Mouse (Mus musculus): ENCODE data around the gene Fcnb. TPM values are rescaled to one million over a fixed set of nuclear protein-coding genes. Genes with fewer than 3 reads are reported as not detected.

Gene Fcnb
- polyA plus RNA-seq, 1 experiment, result 1.1 TPM

DNA sequence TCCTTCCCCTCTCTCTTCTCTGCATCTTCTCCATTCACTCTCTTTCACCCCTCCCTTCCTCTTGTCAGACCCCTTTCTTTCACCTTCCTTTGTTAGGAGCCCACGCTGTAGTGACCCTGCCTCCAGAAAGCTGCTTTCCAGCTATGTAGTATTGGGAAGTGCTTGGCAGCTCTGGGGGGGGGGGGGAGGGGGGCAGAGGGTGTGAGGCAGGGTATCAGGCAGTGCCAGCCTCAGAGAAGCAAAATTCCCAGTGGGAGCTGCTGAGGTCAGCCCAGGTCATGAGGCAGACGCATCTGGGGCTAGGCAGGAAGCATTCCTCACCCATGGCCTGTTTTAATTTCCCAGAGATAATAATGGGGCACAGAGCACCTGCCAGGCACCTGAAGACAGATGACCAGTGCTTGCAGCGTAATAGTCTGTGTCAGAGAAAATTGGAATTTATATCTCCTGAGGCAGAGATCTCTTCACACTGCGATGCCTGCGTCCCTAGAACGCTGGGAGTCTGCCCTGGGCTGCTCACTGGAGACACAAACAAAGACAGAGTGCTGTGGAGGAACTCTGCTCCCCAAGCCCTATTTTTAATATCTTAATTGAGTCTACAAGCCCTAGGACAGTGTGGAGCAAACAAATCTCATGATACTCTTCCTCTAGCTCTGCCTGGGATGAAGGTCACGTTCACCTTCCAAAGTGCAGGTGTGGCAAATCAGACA lies 5.8 kb upstream of the Fcnb start:
- Histone ChIP-seq H3K4me3 (replicated peaks) (no peak overlapping the region), H3K27me3 (replicated peaks) (peaks cover 27% of the 10 kb centered on the region)

GRCm38 (mm10) chr2:28089095-28089494 lies 4.4 kb upstream of the Fcnb start:
- peaks cover 24% of the 10 kb centered on the region for H3K27me3 ChIP-seq (replicated peaks)
- no peaks in the 10 kb centered on the region for H3K9me3 ChIP-seq
- H3K4me1 ChIP-seq, result peaks cover 4% of the 10 kb centered on the region; the same call in 1 of the 2 replicates
- no peak for TF ChIP-seq FLI1 (IDR thresholded peaks at IDR 0.05; ENCODE audit: low read length)
- no peak for TF ChIP-seq GATA1 (IDR thresholded peaks at IDR 0.05; ENCODE audit: borderline replicate concordance, low read length)
- no peaks in the 10 kb centered on the region for H3K36me3 ChIP-seq (replicated peaks; ENCODE audit: low read length)
- H3K4me3 ChIP-seq (replicated peaks), result no peak overlapping the region

More for the DNA sequence above, 5.8 kb upstream of the Fcnb start:
- no peaks in the 10 kb centered on the region for H3K9me3 ChIP-seq
- no peaks in the 10 kb centered on the region for H3K4me1 ChIP-seq
- TF ChIP-seq FLI1 (IDR thresholded peaks at IDR 0.05; ENCODE audit: low read length) (no peak), GATA1 (IDR thresholded peaks at IDR 0.05; ENCODE audit: borderline replicate concordance, low read length) (no peak)
- no peaks in the 10 kb centered on the region for H3K36me3 ChIP-seq (replicated peaks; ENCODE audit: low read length)

GRCm38 (mm10) chr2:28086112-28086511 lies 1.4 kb upstream of the Fcnb start:
- Histone ChIP-seq H3K4me3 (replicated peaks) (no peak overlapping the region), H3K4me1 (peaks cover 4% of the 10 kb centered on the region; the same call in 1 of the 2 replicates), H3K27me3 (replicated peaks) (peaks cover 21% of the 10 kb centered on the region), H3K36me3 (replicated peaks; ENCODE audit: low read length) (no peaks in the 10 kb centered on the region), H3K9me3 (peaks cover 6% of the 10 kb centered on the region)
- no peak for TF ChIP-seq GATA1 (IDR thresholded peaks at IDR 0.05; ENCODE audit: borderline replicate concordance, low read length)
- no peak for TF ChIP-seq FLI1 (IDR thresholded peaks at IDR 0.05; ENCODE audit: low read length)

GRCm38 (mm10) chr2:28075616-28076187 lies 9.0 kb downstream of the Fcnb start:
- Histone ChIP-seq H3K27me3 (replicated peaks) (peaks cover 7% of the 10 kb centered on the region), H3K36me3 (replicated peaks; ENCODE audit: low read length) (no peaks in the 10 kb centered on the region), H3K4me1 (no peaks in the 10 kb centered on the region), H3K4me3 (replicated peaks) (no peak overlapping the region), H3K9me3 (peaks cover 13% of the 10 kb centered on the region)
- TF ChIP-seq FLI1 (IDR thresholded peaks at IDR 0.05; ENCODE audit: low read length), result no peak
- TF ChIP-seq GATA1 (IDR thresholded peaks at IDR 0.05; ENCODE audit: borderline replicate concordance, low read length), result no peak

- Histone ChIP-seq H3K4me3 (replicated peaks) (no peak overlapping the region), H3K36me3 (replicated peaks; ENCODE audit: low read length) (no peaks in the 10 kb centered on the region), H3K27me3 (replicated peaks) (peaks cover 7% of the 10 kb centered on the region), H3K9me3 (peaks cover 15% of the 10 kb centered on the region), H3K4me1 (no peaks in the 10 kb centered on the region)
- no peak for TF ChIP-seq FLI1 (IDR thresholded peaks at IDR 0.05; ENCODE audit: low read length)
- TF ChIP-seq GATA1 (IDR thresholded peaks at IDR 0.05; ENCODE audit: borderline replicate concordance, low read length), result no peak
Observed at GRCm38 (mm10) chr2:28068537-28068878, 16.2 kb downstream of the Fcnb start.

- Histone ChIP-seq H3K36me3 (replicated peaks; ENCODE audit: low read length) (no peaks in the 10 kb centered on the region), H3K9me3 (peaks cover 12% of the 10 kb centered on the region), H3K4me3 (replicated peaks) (no peak overlapping the region), H3K4me1 (no peaks in the 10 kb centered on the region), H3K27me3 (replicated peaks) (peaks cover 7% of the 10 kb centered on the region)
- TF ChIP-seq FLI1 (IDR thresholded peaks at IDR 0.05; ENCODE audit: low read length), result no peak
- no peak for TF ChIP-seq GATA1 (IDR thresholded peaks at IDR 0.05; ENCODE audit: borderline replicate concordance, low read length)
Observed at GRCm38 (mm10) chr2:28067821-28068536, 16.7 kb downstream of the Fcnb start.

DNA sequence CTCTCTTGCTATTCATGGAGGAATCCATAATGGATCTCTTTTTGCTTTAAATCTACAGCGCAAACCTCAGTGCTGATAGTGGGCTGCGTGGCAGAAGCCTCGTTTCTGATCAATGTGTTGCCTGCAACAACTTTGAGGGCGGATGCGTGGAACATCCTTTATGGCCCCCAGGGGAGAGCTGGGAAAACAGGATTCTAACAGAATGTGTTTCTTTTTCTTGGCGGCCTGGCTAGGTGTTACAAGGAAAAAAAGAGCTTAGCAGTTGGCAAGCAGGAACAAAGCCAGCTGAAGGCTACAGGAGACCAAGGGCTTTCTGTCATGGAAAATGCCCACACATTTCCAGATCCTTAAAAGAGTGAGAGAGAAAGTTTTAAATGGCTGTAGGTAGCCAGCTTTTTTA lies 17.5 kb downstream of the Fcnb start:
- no peak for TF ChIP-seq GATA1 (IDR thresholded peaks at IDR 0.05; ENCODE audit: borderline replicate concordance, low read length)
- no peak for TF ChIP-seq FLI1 (IDR thresholded peaks at IDR 0.05; ENCODE audit: low read length)
- Histone ChIP-seq H3K4me1 (no peaks in the 10 kb centered on the region), H3K36me3 (replicated peaks; ENCODE audit: low read length) (no peaks in the 10 kb centered on the region), H3K4me3 (replicated peaks) (no peak overlapping the region), H3K9me3 (peaks cover 8% of the 10 kb centered on the region), H3K27me3 (replicated peaks) (peaks cover 7% of the 10 kb centered on the region)

- Histone ChIP-seq H3K9me3 (peaks cover 8% of the 10 kb centered on the region), H3K36me3 (replicated peaks; ENCODE audit: low read length) (no peaks in the 10 kb centered on the region), H3K27me3 (replicated peaks) (peaks cover 10% of the 10 kb centered on the region), H3K4me3 (replicated peaks) (no peak overlapping the region), H3K4me1 (no peaks in the 10 kb centered on the region)
- TF ChIP-seq FLI1 (IDR thresholded peaks at IDR 0.05; ENCODE audit: low read length) (no peak), GATA1 (IDR thresholded peaks at IDR 0.05; ENCODE audit: borderline replicate concordance, low read length) (no peak)
Observed at GRCm38 (mm10) chr2:28066686-28067085, 18.0 kb downstream of the Fcnb start.

- peaks cover 15% of the 10 kb centered on the region for H3K27me3 ChIP-seq (replicated peaks)
- TF ChIP-seq FLI1 (IDR thresholded peaks at IDR 0.05; ENCODE audit: low read length), result no peak
- TF ChIP-seq GATA1 (IDR thresholded peaks at IDR 0.05; ENCODE audit: borderline replicate concordance, low read length), result no peak
- peaks cover 8% of the 10 kb centered on the region for H3K9me3 ChIP-seq
- H3K4me3 ChIP-seq (replicated peaks), result no peak overlapping the region
- no peaks in the 10 kb centered on the region for H3K36me3 ChIP-seq (replicated peaks; ENCODE audit: low read length)
- H3K4me1 ChIP-seq, result no peaks in the 10 kb centered on the region
Observed at GRCm38 (mm10) chr2:28065081-28065651, 19.5 kb downstream of the Fcnb start.

Measured in megakaryocyte, embryonic 14.5 days (primary cell).